Comparison of ENCODE assay signal across 8 mouse cellular contexts in genomic region chr7:127009307-127010085, GRCm38 (mm10). TPM values are rescaled to one million over a fixed set of nuclear protein-coding genes. Genes with fewer than 3 reads are reported as not detected.
DNase-seq lines count a peak whose midpoint lies in the region; ATAC-seq and TF ChIP-seq lines count a peak whose summit lies in the region.

No protein-coding gene starts in this region.

- ATAC-seq in heart, embryonic 13.5 days (ENCODE audit: extremely low read depth, insufficient number of reproducible peaks, low FRiP score, low TSS enrichment), result no peak
- 0 out of 2 replicates have a peak, but pooled peaks have one; percentile 3 for ATAC-seq in intestine, embryonic 14.5 days (replicated peaks; ENCODE audit: low FRiP score, low TSS enrichment, low read depth)

- dilution Hi-C loops in CH12.LX (cut with MboI; ENCODE audit: extremely low pct_ligation_motif_present, extremely low pct_unique_long_range_greater_than_20kb, low sequenced_read_pairs), result no loop called here

- peak overlapping the region; percentile 84 for H3K27ac ChIP-seq in heart, embryonic 13.5 days (replicated peaks)
- peak overlapping the region; percentile 71 for H3K27ac ChIP-seq in CH12.LX (ENCODE audit: insufficient read depth, low read depth)
- H3K27ac ChIP-seq in intestine, embryonic 14.5 days (ENCODE audit: low read depth), result peak overlapping the region; percentile 79

- in situ Hi-C loops in CH12.LX (cut with MboI; ENCODE audit: low pct_ligation_motif_present, low pct_unique_long_range_greater_than_20kb, low sequenced_read_pairs), result loop anchor here (10.0 kb wide), 1 partner anchor 305 kb away; the partner anchor contains the start of gene Coro1a

- DNase-seq in heart, postnatal 25 days (ENCODE audit: low spot score), result no peak
- no peak for DNase-seq in CH12.LX (ENCODE audit: extremely low read depth)
- DNase-seq in cerebellum, adult 9-10 months, result peak; percentile 79
- DNase-seq in intestine, embryonic 14.5 days (ENCODE audit: low spot score), result no peak
- DNase-seq in urinary bladder, postnatal 36 days (ENCODE audit: low spot score in 2 of 2), result no peak
- DNase-seq in adrenal gland, postnatal 36 days, result no peak
- DNase-seq in lung, adult 18-20 months, result no peak

- H3K9ac ChIP-seq in heart, embryonic 13.5 days, result peak overlapping the region; percentile 56; the same call in 1 of the 2 replicates
- H3K9ac ChIP-seq in CH12.LX (ENCODE audit: insufficient read depth, low read depth), result no peak overlapping the region
- no peak overlapping the region for H3K9ac ChIP-seq in intestine, embryonic 14.5 days (ENCODE audit: low read length)

- TF ChIP-seq CTCF in CH12.LX (conservative IDR thresholded peaks at IDR 0.05 in 1 of 2, IDR thresholded peaks at IDR 0.05 in 1 of 2; ENCODE audit: low read depth in 2 of 2, low read length in 2 of 2), result no peak

- H3K4me3 ChIP-seq in heart, embryonic 13.5 days, result no peak overlapping the region
- H3K4me3 ChIP-seq in CH12.LX (replicated peaks in 1 of 3; ENCODE audit: low read depth in 2 of 3, low read length in 2 of 3, poor library complexity in 1 of 3), result no peak overlapping the region
- no peak overlapping the region for H3K4me3 ChIP-seq in intestine, embryonic 14.5 days (ENCODE audit: low read depth, low read length)

- TF ChIP-seq POLR2A in CH12.LX (IDR thresholded peaks at IDR 0.05; ENCODE audit: low read depth, low read length), result no peak

- no peak for TF ChIP-seq RAD21 in CH12.LX (IDR thresholded peaks at IDR 0.05; ENCODE audit: low read depth, low read length)

- no peaks in the 10 kb centered on the region for H3K9me3 ChIP-seq in heart, embryonic 13.5 days
- H3K9me3 ChIP-seq in CH12.LX (replicated peaks; ENCODE audit: low read length), result no peaks in the 10 kb centered on the region
- no peaks in the 10 kb centered on the region for H3K9me3 ChIP-seq in intestine, embryonic 14.5 days (ENCODE audit: control insufficient read depth, low read length)

- 82% methylated on average over 17 of the region's 17 CpGs for WGBS in heart, embryonic 13.5 days
- 83% methylated on average over 17 of the region's 17 CpGs for WGBS in intestine, embryonic 14.5 days

- intact Hi-C loops in heart, postnatal 25 days (cut with DNase I), result loop anchor here (5.0 kb wide), 1 partner anchor 93 kb away; no protein-coding TSS in a partner anchor

- H3K79me2 ChIP-seq in CH12.LX (replicated peaks; ENCODE audit: control insufficient read depth, extremely low read depth, insufficient read depth, poor library complexity, severe bottlenecking), result peaks cover 14% of the 10 kb centered on the region

- peaks cover 22% of the 10 kb centered on the region for H3K36me3 ChIP-seq in heart, embryonic 13.5 days
- peaks cover 3 to 25% of the 10 kb centered on the region in 2 experiments for H3K36me3 ChIP-seq in CH12.LX (replicated peaks in 1 of 2; ENCODE audit: control insufficient read depth in 1 of 2, insufficient read depth in 1 of 2, low read length in 1 of 2)
- peaks cover 15% of the 10 kb centered on the region for H3K36me3 ChIP-seq in intestine, embryonic 14.5 days (ENCODE audit: control insufficient read depth, insufficient read depth, low read length)

- H3K27me3 ChIP-seq in heart, embryonic 13.5 days (replicated peaks), result no peaks in the 10 kb centered on the region
- no peaks in the 10 kb centered on the region for H3K27me3 ChIP-seq in CH12.LX (replicated peaks)
- H3K27me3 ChIP-seq in intestine, embryonic 14.5 days (replicated peaks; ENCODE audit: control insufficient read depth, insufficient read depth, low read length), result no peaks in the 10 kb centered on the region

- H3K4me2 ChIP-seq in heart, embryonic 13.5 days, result no peak overlapping the region
- H3K4me2 ChIP-seq in CH12.LX (ENCODE audit: insufficient read depth, low read depth, poor library complexity, severe bottlenecking), result no peak overlapping the region
- H3K4me2 ChIP-seq in intestine, embryonic 14.5 days (ENCODE audit: low read length), result no peak overlapping the region

- H3K4me1 ChIP-seq in heart, embryonic 13.5 days, result peaks cover 35% of the 10 kb centered on the region
- peaks cover 31 to 82% of the 10 kb centered on the region in 2 experiments for H3K4me1 ChIP-seq in CH12.LX (ENCODE audit: control insufficient read depth in 1 of 2, insufficient read depth in 2 of 2)
- H3K4me1 ChIP-seq in intestine, embryonic 14.5 days (replicated peaks; ENCODE audit: control insufficient read depth, insufficient read depth, low read length), result peaks cover 22% of the 10 kb centered on the region

- TF ChIP-seq EP300 in CH12.LX (IDR thresholded peaks at IDR 0.05; ENCODE audit: low read length), result no peak

TF ChIP-seq in CH12.LX, 34 proteins besides CTCF, POLR2A, EP300 and RAD21:
- no peak for TF ChIP-seq UBTF (IDR thresholded peaks at IDR 0.05; ENCODE audit: low read depth, low read length)
- TF ChIP-seq MEF2A (IDR thresholded peaks at IDR 0.05; ENCODE audit: borderline replicate concordance, low read depth, low read length), result no peak
- no peak for TF ChIP-seq ZC3H11A (IDR thresholded peaks at IDR 0.05; ENCODE audit: low read depth, low read length)
- no peak for TF ChIP-seq GABPA (IDR thresholded peaks at IDR 0.05; ENCODE audit: insufficient replicate concordance, low read depth, low read length)

RNA-seq across cellular contexts. Expression of gene Mvp, which starts 4.9 kb away (rescaled TPM):
- 11.2 and 11.9 TPM in 2 replicates for polyA plus RNA-seq in heart, embryonic 13.5 days (2015; fragmentation: Nextera tagmentation; extraction: Ambion mirVana)
- 10 to 100 TPM; 44.9 to 47.3 TPM for total RNA-seq in heart, postnatal 25 days (2021)
- total RNA-seq in CH12.LX (2012; rRNA removed) (42.1 and 52.1 TPM in 2 replicates), CH12.LX (2014; rRNA removed) (33.3 and 35.5 TPM in 2 replicates)
- 53.7 and 63.5 TPM in 2 replicates for polyA plus RNA-seq in CH12.LX (2012; ENCODE audit: insufficient read length, low read depth)
- 27.4 and 29.6 TPM in 2 replicates for polyA plus RNA-seq in intestine, embryonic 14.5 days (2014; fragmentation: Nextera tagmentation; extraction: Ambion mirVana)
- 100 to 1,000 TPM; 102 to 129 TPM for total RNA-seq in adrenal gland, postnatal 36 days (2021)

RNA-seq across cellular contexts. Expression of gene Pagr1b, which starts 6.8 kb away (rescaled TPM):
- 0.38 and 0.44 TPM in 2 replicates for polyA plus RNA-seq in heart, embryonic 13.5 days (2015; fragmentation: Nextera tagmentation; extraction: Ambion mirVana)
- 1 to 10 TPM in 1 of 2 experiments, not detected in 1; 1.7 TPM for total RNA-seq in heart, postnatal 25 days (2021)
- total RNA-seq in CH12.LX (2012; rRNA removed) (0.25 and 0.30 TPM in 2 replicates), CH12.LX (2014; rRNA removed) (not detected in 2 replicates)
- 2.8 and 6.6 TPM in 2 replicates for polyA plus RNA-seq in CH12.LX (2012; ENCODE audit: insufficient read length, low read depth)
- polyA plus RNA-seq in intestine, embryonic 14.5 days (2014; fragmentation: Nextera tagmentation; extraction: Ambion mirVana), result 0.45 and 0.86 TPM in 2 replicates
- total RNA-seq in adrenal gland, postnatal 36 days (2021), result 1 to 10 TPM in 1 of 2 experiments, not detected in 1; 3.0 TPM

RNA-seq across cellular contexts. Expression of gene Pagr1a, which starts 7.7 kb away (rescaled TPM):
- polyA plus RNA-seq in heart, embryonic 13.5 days (2015; fragmentation: Nextera tagmentation; extraction: Ambion mirVana), result 55.6 and 76.2 TPM in 2 replicates
- 10 to 100 TPM; 12.5 to 12.9 TPM for total RNA-seq in heart, postnatal 25 days (2021)
- total RNA-seq in CH12.LX (2012; rRNA removed) (56.9 and 60.0 TPM in 2 replicates), CH12.LX (2014; rRNA removed) (12.0 and 24.9 TPM in 2 replicates)
- 69.4 and 71.3 TPM in 2 replicates for polyA plus RNA-seq in CH12.LX (2012; ENCODE audit: insufficient read length, low read depth)
- polyA plus RNA-seq in intestine, embryonic 14.5 days (2014; fragmentation: Nextera tagmentation; extraction: Ambion mirVana), result 43.9 and 47.7 TPM in 2 replicates
- total RNA-seq in adrenal gland, postnatal 36 days (2021), result 10 to 100 TPM in 1 of 2 experiments, 1 to 10 TPM in 1; 4.4 to 15.1 TPM

RNA-seq across cellular contexts. Expression of gene Gm42742, which starts 11.4 kb away (rescaled TPM):
- polyA plus RNA-seq in heart, embryonic 13.5 days (2015; fragmentation: Nextera tagmentation; extraction: Ambion mirVana), result 13.8 and 25.7 TPM in 2 replicates
- 10 to 100 TPM; 21.5 to 22.6 TPM for total RNA-seq in heart, postnatal 25 days (2021)
- 13.2 and 16.0 TPM in 2 replicates for total RNA-seq in CH12.LX (2012; rRNA removed)
- total RNA-seq in CH12.LX (2014; rRNA removed), result 37.1 and 45.1 TPM in 2 replicates
- polyA plus RNA-seq in CH12.LX (2012; ENCODE audit: insufficient read length, low read depth), result 6.1 and 14.9 TPM in 2 replicates
- 41.8 and 46.3 TPM in 2 replicates for polyA plus RNA-seq in intestine, embryonic 14.5 days (2014; fragmentation: Nextera tagmentation; extraction: Ambion mirVana)
- total RNA-seq in adrenal gland, postnatal 36 days (2021), result 10 to 100 TPM; 28.9 to 29.6 TPM

RNA-seq across cellular contexts. Expression of gene Prrt2, which starts 11.5 kb away (rescaled TPM):
- 1.6 TPM in 2 replicates for polyA plus RNA-seq in heart, embryonic 13.5 days (2015; fragmentation: Nextera tagmentation; extraction: Ambion mirVana)
- 1 to 10 TPM in 1 of 2 experiments, under 1 TPM in 1; 0.60 to 1.2 TPM for total RNA-seq in heart, postnatal 25 days (2021)
- not detected in 2 replicates for total RNA-seq in CH12.LX (2012; rRNA removed)
- 0.09 TPM in 1 of 2 replicates, not detected in the other for total RNA-seq in CH12.LX (2014; rRNA removed)
- polyA plus RNA-seq in CH12.LX (2012; ENCODE audit: insufficient read length, low read depth), result 1.2 TPM in 2 replicates
- 9.2 and 9.5 TPM in 2 replicates for polyA plus RNA-seq in intestine, embryonic 14.5 days (2014; fragmentation: Nextera tagmentation; extraction: Ambion mirVana)
- total RNA-seq in adrenal gland, postnatal 36 days (2021), result 1 to 10 TPM; 1.9 to 2.9 TPM
